Mouse (Mus musculus) E14TG2a.4 (cell line): ENCODE results near the gene Lhx5.

Source experiments
- CTCF ChIP-seq: conservative IDR thresholded peaks from 2 replicates; pipeline ENCODE4 v1.5.1; 2014; ENCODE audit warnings: low read length
- NANOG ChIP-seq: IDR thresholded peaks from 2 replicates; pipeline ENCODE4 v1.6.1; 2014; ENCODE audit warnings: borderline replicate concordance, low read length, mixed read lengths
- POU5F1 ChIP-seq: IDR thresholded peaks from 2 replicates; pipeline ENCODE4 v1.6.1; 2014; ENCODE audit warnings: low read length, borderline replicate concordance

- TF ChIP-seq CTCF (no peak), POU5F1 (no peak), NANOG (no peak)
Observed at GRCm38 (mm10) chr5:120434231-120434735, 2.8 kb downstream of the Lhx5 start.
